Mouse (Mus musculus): ENCODE measurements around the gene Insig1. TPM values are rescaled to one million over a fixed set of nuclear protein-coding genes. Genes with fewer than 3 reads are reported as not detected.

Gene Insig1
- polyA plus RNA-seq, 1 experiment from 2014 or later, result 21.8 TPM

GRCm38 (mm10) chr5:28079431-28079830, 8.3 kb downstream of the Insig1 start:
- H3K4me1 ChIP-seq (ENCODE audit: control insufficient read depth, insufficient read depth, low read length), result no peaks in the 10 kb centered on the region
- H3K4me3 ChIP-seq (ENCODE audit: low read length), result no peak overlapping the region
- H3K9ac ChIP-seq (ENCODE audit: low read length), result no peak overlapping the region
- no peak for ATAC-seq (replicated peaks; ENCODE audit: extremely low read depth, insufficient read depth, low FRiP score)
- 80% methylated on average over 2 of the region's 2 CpGs for WGBS
- H3K36me3 ChIP-seq (ENCODE audit: control insufficient read depth, insufficient read depth), result peaks cover 23% of the 10 kb centered on the region
- H3K27me3 ChIP-seq (ENCODE audit: control insufficient read depth, insufficient read depth, low read length), result no peaks in the 10 kb centered on the region
- no peak overlapping the region for H3K4me2 ChIP-seq (ENCODE audit: low read depth, low read length)
- no peak overlapping the region for H3K27ac ChIP-seq (ENCODE audit: low read length)
- no peaks in the 10 kb centered on the region for H3K9me3 ChIP-seq (replicated peaks; ENCODE audit: control insufficient read depth, low read length)

DNA sequence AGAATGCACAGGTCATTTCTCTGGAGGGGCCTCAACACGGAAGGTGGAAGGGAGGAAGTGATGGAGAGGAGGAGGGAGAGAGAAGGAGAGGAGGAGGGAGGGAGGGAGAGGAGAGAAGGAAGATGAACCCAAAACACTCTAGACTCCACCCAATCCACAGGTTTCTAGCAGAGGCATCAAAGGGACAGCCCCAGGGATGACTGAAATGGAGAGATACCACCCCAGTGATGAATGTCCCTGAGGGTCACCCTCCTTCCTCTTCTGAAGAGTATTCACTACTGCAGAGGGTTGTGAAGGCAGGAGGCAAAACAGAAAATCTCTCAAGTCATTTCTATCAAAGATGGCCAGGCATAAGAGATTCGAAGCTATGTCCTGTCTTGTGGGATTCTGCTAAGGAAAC, 10.0 kb downstream of the Insig1 start:
- Histone ChIP-seq H3K4me3 (ENCODE audit: low read length) (no peak overlapping the region), H3K36me3 (ENCODE audit: control insufficient read depth, insufficient read depth) (peaks cover 6% of the 10 kb centered on the region), H3K27ac (ENCODE audit: low read length) (no peak overlapping the region), H3K9me3 (replicated peaks; ENCODE audit: control insufficient read depth, low read length) (no peaks in the 10 kb centered on the region), H3K4me1 (ENCODE audit: control insufficient read depth, insufficient read depth, low read length) (no peaks in the 10 kb centered on the region), H3K27me3 (ENCODE audit: control insufficient read depth, insufficient read depth, low read length) (no peaks in the 10 kb centered on the region), H3K9ac (ENCODE audit: low read length) (no peak overlapping the region), H3K4me2 (ENCODE audit: low read depth, low read length) (no peak overlapping the region)
- 65% methylated on average over 2 of the region's 2 CpGs for WGBS
- ATAC-seq (replicated peaks; ENCODE audit: extremely low read depth, insufficient read depth, low FRiP score), result no peak

- Histone ChIP-seq H3K4me1 (ENCODE audit: control insufficient read depth, insufficient read depth, low read length) (no peaks in the 10 kb centered on the region), H3K4me3 (ENCODE audit: low read length) (no peak overlapping the region), H3K4me2 (ENCODE audit: low read depth, low read length) (no peak overlapping the region), H3K36me3 (ENCODE audit: control insufficient read depth, insufficient read depth) (no peaks in the 10 kb centered on the region), H3K27ac (ENCODE audit: low read length) (no peak overlapping the region), H3K9ac (ENCODE audit: low read length) (no peak overlapping the region), H3K27me3 (ENCODE audit: control insufficient read depth, insufficient read depth, low read length) (no peaks in the 10 kb centered on the region; the same call in 1 of the 2 replicates), H3K9me3 (replicated peaks; ENCODE audit: control insufficient read depth, low read length) (no peaks in the 10 kb centered on the region)
- WGBS, result 86% methylated on average over 2 of the region's 2 CpGs
- no peak for ATAC-seq (replicated peaks; ENCODE audit: extremely low read depth, insufficient read depth, low FRiP score)
Observed at GRCm38 (mm10) chr5:28081822-28082221, 10.7 kb downstream of the Insig1 start.

- Histone ChIP-seq H3K27ac (ENCODE audit: low read length) (no peak overlapping the region), H3K9me3 (replicated peaks; ENCODE audit: control insufficient read depth, low read length) (no peaks in the 10 kb centered on the region), H3K9ac (ENCODE audit: low read length) (no peak overlapping the region), H3K36me3 (ENCODE audit: control insufficient read depth, insufficient read depth) (no peaks in the 10 kb centered on the region), H3K4me2 (ENCODE audit: low read depth, low read length) (no peak overlapping the region), H3K27me3 (ENCODE audit: control insufficient read depth, insufficient read depth, low read length) (no peaks in the 10 kb centered on the region; the same call in 1 of the 2 replicates), H3K4me3 (ENCODE audit: low read length) (no peak overlapping the region), H3K4me1 (ENCODE audit: control insufficient read depth, insufficient read depth, low read length) (no peaks in the 10 kb centered on the region)
- no peak for ATAC-seq (replicated peaks; ENCODE audit: extremely low read depth, insufficient read depth, low FRiP score)
- 63% methylated on average over 4 of the region's 4 CpGs for WGBS
Observed at GRCm38 (mm10) chr5:28082312-28082711, 11.1 kb downstream of the Insig1 start.

DNA sequence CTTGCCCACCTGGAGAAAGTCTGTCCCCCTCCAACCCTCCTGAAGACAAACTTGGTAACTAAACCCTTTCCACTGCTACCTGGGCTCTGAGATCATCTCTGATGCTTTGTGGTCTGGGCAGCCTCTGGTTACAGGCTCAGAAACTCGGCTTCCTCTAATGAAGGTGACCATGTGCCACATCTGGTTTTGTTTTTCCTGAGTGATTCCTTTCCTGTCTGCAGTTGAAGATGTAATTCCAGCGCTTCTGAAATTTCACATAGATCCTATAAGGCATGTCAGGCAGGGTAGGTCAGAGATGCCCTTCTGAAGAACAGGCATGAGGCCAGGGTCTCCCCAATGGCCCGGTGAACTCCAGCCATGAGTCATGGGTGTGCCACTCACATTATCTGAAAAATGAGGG, 11.6 kb downstream of the Insig1 start:
- Histone ChIP-seq H3K9ac (ENCODE audit: low read length) (no peak overlapping the region), H3K36me3 (ENCODE audit: control insufficient read depth, insufficient read depth) (no peaks in the 10 kb centered on the region), H3K9me3 (replicated peaks; ENCODE audit: control insufficient read depth, low read length) (no peaks in the 10 kb centered on the region), H3K4me2 (ENCODE audit: low read depth, low read length) (no peak overlapping the region), H3K4me3 (ENCODE audit: low read length) (no peak overlapping the region), H3K4me1 (ENCODE audit: control insufficient read depth, insufficient read depth, low read length) (no peaks in the 10 kb centered on the region), H3K27ac (ENCODE audit: low read length) (no peak overlapping the region), H3K27me3 (ENCODE audit: control insufficient read depth, insufficient read depth, low read length) (no peaks in the 10 kb centered on the region; the same call in 1 of the 2 replicates)
- no peak for ATAC-seq (replicated peaks; ENCODE audit: extremely low read depth, insufficient read depth, low FRiP score)
- WGBS, result 64% methylated on average over 3 of the region's 3 CpGs

DNA sequence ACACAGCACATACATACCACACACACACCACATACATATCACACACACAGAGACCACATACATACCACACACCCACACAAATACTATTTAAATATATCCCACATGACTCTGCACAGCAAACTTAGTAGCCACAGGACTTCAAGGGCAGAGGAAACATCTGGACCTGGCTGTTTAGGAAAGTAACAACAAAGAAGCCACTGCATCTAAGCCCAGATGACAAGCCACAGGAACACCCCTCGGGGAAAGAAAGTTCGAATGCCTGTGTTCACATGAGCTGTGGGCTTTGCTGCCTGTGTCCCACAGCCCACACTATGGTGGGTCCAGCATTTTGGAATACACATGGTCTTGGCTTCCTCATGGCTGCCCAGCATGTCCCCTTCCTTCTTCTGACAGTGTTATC, 13.6 kb downstream of the Insig1 start:
- WGBS, result 73% methylated on average over 2 of the region's 2 CpGs
- Histone ChIP-seq H3K4me2 (ENCODE audit: low read depth, low read length) (no peak overlapping the region), H3K27ac (ENCODE audit: low read length) (no peak overlapping the region), H3K4me1 (ENCODE audit: control insufficient read depth, insufficient read depth, low read length) (no peaks in the 10 kb centered on the region), H3K9ac (ENCODE audit: low read length) (no peak overlapping the region), H3K36me3 (ENCODE audit: control insufficient read depth, insufficient read depth) (no peaks in the 10 kb centered on the region), H3K9me3 (replicated peaks; ENCODE audit: control insufficient read depth, low read length) (no peaks in the 10 kb centered on the region), H3K4me3 (ENCODE audit: low read length) (no peak overlapping the region), H3K27me3 (ENCODE audit: control insufficient read depth, insufficient read depth, low read length) (no peaks in the 10 kb centered on the region; the same call in 1 of the 2 replicates)
- ATAC-seq (replicated peaks; ENCODE audit: extremely low read depth, insufficient read depth, low FRiP score), result no peak

GRCm38 (mm10) chr5:28090547-28090946, 19.4 kb downstream of the Insig1 start:
- WGBS, result 29% methylated on average over 1 of the region's 1 CpGs
- no peaks in the 10 kb centered on the region for H3K36me3 ChIP-seq (ENCODE audit: control insufficient read depth, insufficient read depth)
- H3K4me2 ChIP-seq (ENCODE audit: low read depth, low read length), result no peak overlapping the region
- H3K9ac ChIP-seq (ENCODE audit: low read length), result no peak overlapping the region
- H3K27ac ChIP-seq (ENCODE audit: low read length), result no peak overlapping the region
- no peaks in the 10 kb centered on the region for H3K4me1 ChIP-seq (ENCODE audit: control insufficient read depth, insufficient read depth, low read length)
- no peak for ATAC-seq (replicated peaks; ENCODE audit: extremely low read depth, insufficient read depth, low FRiP score)
- H3K9me3 ChIP-seq (replicated peaks; ENCODE audit: control insufficient read depth, low read length), result no peaks in the 10 kb centered on the region
- no peak overlapping the region for H3K4me3 ChIP-seq (ENCODE audit: low read length)
- no peaks in the 10 kb centered on the region; the same call in 1 of the 2 replicates for H3K27me3 ChIP-seq (ENCODE audit: control insufficient read depth, insufficient read depth, low read length)

DNA sequence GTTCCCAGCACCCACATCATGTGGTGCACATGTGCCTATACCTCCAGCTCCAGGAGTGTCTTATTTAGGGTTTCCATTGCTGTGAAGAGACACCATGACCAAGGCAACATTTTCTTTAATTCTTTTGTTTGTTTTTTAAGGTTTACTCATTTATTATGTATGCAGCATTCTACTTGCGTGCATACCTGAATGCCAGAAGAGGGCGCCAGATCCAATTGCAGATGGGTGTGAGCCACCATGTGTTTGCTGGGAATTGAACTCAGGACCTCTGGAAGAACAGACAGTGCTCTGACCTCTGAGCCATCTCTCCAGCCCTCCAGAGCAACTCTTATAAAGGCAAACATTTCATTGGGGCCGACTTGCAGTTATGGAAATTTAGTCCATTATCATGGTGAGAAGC, 21.2 kb downstream of the Insig1 start:
- WGBS, result 71% methylated on average over 3 of the region's 3 CpGs
- H3K9ac ChIP-seq (ENCODE audit: low read length), result no peak overlapping the region
- H3K4me1 ChIP-seq (ENCODE audit: control insufficient read depth, insufficient read depth, low read length), result no peaks in the 10 kb centered on the region
- no peak overlapping the region for H3K4me2 ChIP-seq (ENCODE audit: low read depth, low read length)
- H3K27me3 ChIP-seq (ENCODE audit: control insufficient read depth, insufficient read depth, low read length), result 0 out of 2 replicates have a peak, but pooled peaks cover 2% of the 10 kb centered on the region
- H3K36me3 ChIP-seq (ENCODE audit: control insufficient read depth, insufficient read depth), result no peaks in the 10 kb centered on the region
- H3K4me3 ChIP-seq (ENCODE audit: low read length), result no peak overlapping the region
- H3K9me3 ChIP-seq (replicated peaks; ENCODE audit: control insufficient read depth, low read length), result no peaks in the 10 kb centered on the region
- ATAC-seq (replicated peaks; ENCODE audit: extremely low read depth, insufficient read depth, low FRiP score), result no peak
- no peak overlapping the region for H3K27ac ChIP-seq (ENCODE audit: low read length)

- Histone ChIP-seq H3K9ac (ENCODE audit: low read length) (no peak overlapping the region), H3K4me2 (ENCODE audit: low read depth, low read length) (no peak overlapping the region), H3K4me1 (ENCODE audit: control insufficient read depth, insufficient read depth, low read length) (no peaks in the 10 kb centered on the region), H3K4me3 (ENCODE audit: low read length) (no peak overlapping the region), H3K27ac (ENCODE audit: low read length) (no peak overlapping the region), H3K36me3 (ENCODE audit: control insufficient read depth, insufficient read depth) (no peaks in the 10 kb centered on the region), H3K27me3 (ENCODE audit: control insufficient read depth, insufficient read depth, low read length) (0 out of 2 replicates have a peak, but pooled peaks cover 2% of the 10 kb centered on the region), H3K9me3 (replicated peaks; ENCODE audit: control insufficient read depth, low read length) (no peaks in the 10 kb centered on the region)
- ATAC-seq (replicated peaks; ENCODE audit: extremely low read depth, insufficient read depth, low FRiP score), result no peak
- WGBS, result 23% methylated on average over 4 of the region's 4 CpGs
Observed at GRCm38 (mm10) chr5:28093874-28094273, 22.7 kb downstream of the Insig1 start.
